Comparison of ENCODE assay signal across 12 mouse cellular contexts in the genomic region with DNA sequence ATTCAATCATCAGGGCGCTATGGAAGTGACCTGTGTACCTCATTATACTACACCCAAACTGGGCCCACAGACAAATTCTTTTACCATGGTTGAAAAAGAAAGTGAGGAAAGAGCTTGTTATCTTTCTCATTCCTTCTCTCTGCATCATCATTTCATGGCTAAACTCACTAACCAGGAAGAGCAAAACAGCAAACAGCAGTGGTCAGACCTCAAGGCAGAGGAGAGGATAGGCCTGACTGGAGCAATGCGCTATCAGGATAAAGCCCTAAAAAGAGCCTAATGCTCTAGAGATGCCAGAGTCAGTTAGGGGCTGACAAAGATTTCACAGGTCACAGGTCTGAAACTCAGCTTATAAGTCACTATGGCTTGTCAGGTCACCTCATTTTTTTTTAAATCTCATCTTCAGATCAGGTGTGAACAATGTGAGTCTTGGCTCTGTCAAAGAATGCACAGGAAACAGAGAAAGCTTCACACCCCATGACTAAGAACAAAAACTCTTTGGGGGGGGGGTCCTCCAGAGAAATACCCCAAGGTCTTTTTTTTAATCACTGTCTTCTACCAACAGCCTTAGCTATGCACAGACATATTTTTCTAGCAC.
"Had no signal": no experiment of that assay in that cellular context is flagged by ENCODE, and none has a peak within 500 bp of the region (broad histone marks: within the 10 kb centered on the region; RNA-seq: fewer than 3 reads in every experiment).

No protein-coding gene starts in this region.

- H3K36me3 ChIP-seq: limb, embryonic 10.5 days; liver, embryonic 15.5 days; midbrain, embryonic 15.5 days had no signal

- H3K27me3 ChIP-seq: liver, embryonic 15.5 days; megakaryocyte, embryonic 14.5 days had no signal

- H3K4me2 ChIP-seq: liver, embryonic 11.5 days; liver, embryonic 15.5 days; lung, embryonic 14.5 days; midbrain, embryonic 11.5 days; midbrain, embryonic 15.5 days had no signal

- ATAC-seq: midbrain, embryonic 15.5 days had no signal

- H3K4me3 ChIP-seq: left cerebral cortex, adult 2 months; limb, embryonic 10.5 days; liver, embryonic 15.5 days; megakaryocyte, embryonic 14.5 days; midbrain, embryonic 15.5 days had no signal

- H3K27ac ChIP-seq: limb, embryonic 10.5 days; liver, embryonic 15.5 days; midbrain, embryonic 15.5 days had no signal

- H3K9me3 ChIP-seq: limb, embryonic 10.5 days; liver, embryonic 15.5 days; megakaryocyte, embryonic 14.5 days; midbrain, embryonic 15.5 days had no signal

- H3K4me1 ChIP-seq: limb, embryonic 10.5 days; midbrain, embryonic 15.5 days had no signal

- DNase-seq: kidney, postnatal 14 days; lung, embryonic 14.5 days; lung, postnatal 10 days; lung, postnatal 4 days; right cerebral cortex, postnatal 4 days had no signal

- H3K9ac ChIP-seq: liver, embryonic 15.5 days; lung, embryonic 14.5 days; midbrain, embryonic 15.5 days had no signal
